Mouse (Mus musculus) heart, embryonic 16.5 days (tissue): ENCODE measurements at regions not wholly inside any gene's neighbourhood (a gene's known extent, or its start where the extent isn't known, plus 50 kb on each side); places are given as distances from the start of the nearest gene placed in this dataset.

Experiments
- ATAC-seq: fragments of 200-750 bp; cut with Nextera tagmentation; replicated peaks from 2 replicates; pipeline ENCODE4 v1.8.0; 2017; ENCODE audit warnings: moderate number of reproducible peaks; ENCODE audit not compliant: insufficient read depth, low FRiP score; ENCODE audit errors: extremely low read depth
- H3K27ac ChIP-seq: fragments of 300-500 bp; sonication (generic); 2 replicates; pipeline ENCODE4 v1.5.1; 2014; ENCODE audit warnings: mild to moderate bottlenecking, low read length, control low read depth, moderate library complexity
- H3K27me3 ChIP-seq: fragments of 300-500 bp; sonication (generic); 2 replicates; pipeline ENCODE4 v1.6.1; 2014; ENCODE audit warnings: low read length, mixed read lengths; ENCODE audit not compliant: control insufficient read depth, insufficient read depth
- H3K36me3 ChIP-seq: fragments of 300-500 bp; sonication (generic); 2 replicates; pipeline ENCODE4 v1.6.1; 2014; ENCODE audit not compliant: control insufficient read depth, insufficient read depth
- H3K4me1 ChIP-seq: fragments of 300-500 bp; sonication (generic); 2 replicates; pipeline ENCODE4 v1.6.1; 2014; ENCODE audit warnings: low read length, mixed read lengths; ENCODE audit not compliant: control insufficient read depth, insufficient read depth
- H3K4me2 ChIP-seq: fragments of 300-500 bp; sonication (generic); 2 replicates; pipeline ENCODE4 v1.6.1; 2014; ENCODE audit warnings: low read depth, mild to moderate bottlenecking, control low read depth, low read length
- H3K4me3 ChIP-seq: fragments of 300-500 bp; sonication (generic); 2 replicates; pipeline ENCODE4 v1.5.1; 2014; ENCODE audit warnings: mild to moderate bottlenecking, control low read depth, low read length
- H3K9ac ChIP-seq: fragments of 300-500 bp; sonication (generic); 2 replicates; pipeline ENCODE4 v1.6.1; 2014; ENCODE audit warnings: low read length, control low read depth
- H3K9me3 ChIP-seq: fragments of 300-500 bp; sonication (generic); replicated peaks from 2 replicates; pipeline ENCODE4 v1.6.1; 2016; ENCODE audit warnings: low read length; ENCODE audit not compliant: control insufficient read depth
- WGBS: fragments of 180-500 bp; shearing (Covaris S2); extraction: QIAGEN DNeasy Blood & Tissue Kit; methylation state at CpG from one replicate; pipeline ENCODE4 v1.1.7; 2014; 5-methylcytosine and 5-hydroxymethylcytosine counted together

- H3K27me3 ChIP-seq, result no peaks in the 10 kb centered on the region
- H3K4me3 ChIP-seq, result no peak overlapping the region
- no peaks in the 10 kb centered on the region for H3K36me3 ChIP-seq
- WGBS, result 68% methylated on average over 14 of the region's 14 CpGs
- H3K4me2 ChIP-seq, result no peak overlapping the region
- no peaks in the 10 kb centered on the region for H3K9me3 ChIP-seq
- H3K4me1 ChIP-seq, result no peaks in the 10 kb centered on the region
- no peak for ATAC-seq
- no peak overlapping the region for H3K27ac ChIP-seq
- H3K9ac ChIP-seq, result no peak overlapping the region
Observed at GRCm38 (mm10) chr11:63299712-63300581, 171.2 kb downstream of the Pmp22 start.

- no peak overlapping the region for H3K27ac ChIP-seq
- no peaks in the 10 kb centered on the region for H3K36me3 ChIP-seq
- no peak overlapping the region for H3K4me3 ChIP-seq
- H3K9me3 ChIP-seq, result no peaks in the 10 kb centered on the region
- no peak overlapping the region for H3K4me2 ChIP-seq
- no peak overlapping the region for H3K9ac ChIP-seq
- 64% methylated on average over 4 of the region's 4 CpGs for WGBS
- H3K4me1 ChIP-seq, result peaks cover 6% of the 10 kb centered on the region
- ATAC-seq, result no peak
- no peaks in the 10 kb centered on the region for H3K27me3 ChIP-seq
Observed at GRCm38 (mm10) chr11:63325166-63325565, 196.4 kb downstream of the Pmp22 start.

GRCm38 (mm10) chr11:63326864-63327263 lies 198.1 kb downstream of the Pmp22 start:
- H3K4me2 ChIP-seq, result no peak overlapping the region
- no peaks in the 10 kb centered on the region for H3K9me3 ChIP-seq
- no peak overlapping the region for H3K4me3 ChIP-seq
- 81% methylated on average over 5 of the region's 5 CpGs for WGBS
- no peak overlapping the region for H3K27ac ChIP-seq
- ATAC-seq, result no peak
- no peak overlapping the region for H3K9ac ChIP-seq
- H3K27me3 ChIP-seq, result no peaks in the 10 kb centered on the region
- no peaks in the 10 kb centered on the region for H3K36me3 ChIP-seq
- H3K4me1 ChIP-seq, result peaks cover 6% of the 10 kb centered on the region

GRCm38 (mm10) chr11:63337503-63337902 lies 208.7 kb downstream of the Pmp22 start:
- 75% methylated on average over 9 of the region's 9 CpGs for WGBS
- Histone ChIP-seq H3K9me3 (0 out of 2 replicates have a peak, but pooled peaks cover 3% of the 10 kb centered on the region), H3K9ac (no peak overlapping the region), H3K36me3 (no peaks in the 10 kb centered on the region), H3K4me1 (no peaks in the 10 kb centered on the region), H3K4me2 (no peak overlapping the region), H3K4me3 (no peak overlapping the region), H3K27ac (no peak overlapping the region), H3K27me3 (no peaks in the 10 kb centered on the region)
- no peak for ATAC-seq

GRCm38 (mm10) chr11:63338277-63338676 lies 209.5 kb downstream of the Pmp22 start:
- Histone ChIP-seq H3K27me3 (no peaks in the 10 kb centered on the region), H3K4me1 (no peaks in the 10 kb centered on the region), H3K9ac (no peak overlapping the region), H3K4me2 (no peak overlapping the region), H3K4me3 (no peak overlapping the region), H3K9me3 (0 out of 2 replicates have a peak, but pooled peaks cover 3% of the 10 kb centered on the region), H3K27ac (no peak overlapping the region), H3K36me3 (no peaks in the 10 kb centered on the region)
- 92% methylated on average over 1 of the region's 1 CpGs for WGBS
- no peak for ATAC-seq

- H3K27ac ChIP-seq, result no peak overlapping the region
- H3K4me3 ChIP-seq, result no peak overlapping the region
- H3K36me3 ChIP-seq, result no peaks in the 10 kb centered on the region
- no peaks in the 10 kb centered on the region for H3K27me3 ChIP-seq
- no peak overlapping the region for H3K4me2 ChIP-seq
- H3K4me1 ChIP-seq, result peaks cover 5% of the 10 kb centered on the region
- 80% methylated on average over 4 of the region's 4 CpGs for WGBS
- no peak for ATAC-seq
- H3K9ac ChIP-seq, result no peak overlapping the region
- H3K9me3 ChIP-seq, result no peaks in the 10 kb centered on the region
Observed at GRCm38 (mm10) chr11:63345653-63346052, 216.9 kb downstream of the Pmp22 start.

GRCm38 (mm10) chr11:63350123-63350696 lies 221.4 kb downstream of the Pmp22 start:
- ATAC-seq, result no peak
- WGBS, result 23% methylated on average over 7 of the region's 7 CpGs

GRCm38 (mm10) chr11:63351999-63352398 lies 223.2 kb downstream of the Pmp22 start:
- H3K36me3 ChIP-seq, result no peaks in the 10 kb centered on the region
- H3K4me2 ChIP-seq, result no peak overlapping the region
- ATAC-seq, result peak; percentile 53
- H3K27me3 ChIP-seq, result no peaks in the 10 kb centered on the region
- peak overlapping the region; percentile 51; the same call in 1 of the 2 replicates for H3K27ac ChIP-seq
- no peak overlapping the region for H3K4me3 ChIP-seq
- H3K9me3 ChIP-seq, result no peaks in the 10 kb centered on the region
- 83% methylated on average over 8 of the region's 8 CpGs for WGBS
- H3K9ac ChIP-seq, result no peak overlapping the region
- H3K4me1 ChIP-seq, result peaks cover 6% of the 10 kb centered on the region

More at GRCm38 (mm10) chr11:63350123-63350696, 221.4 kb downstream of the Pmp22 start:
- no peaks in the 10 kb centered on the region for H3K9me3 ChIP-seq
- H3K36me3 ChIP-seq, result no peaks in the 10 kb centered on the region
- no peak overlapping the region for H3K4me3 ChIP-seq
- H3K9ac ChIP-seq, result no peak overlapping the region
- H3K27ac ChIP-seq, result peak overlapping the region; percentile 30
- H3K4me2 ChIP-seq, result no peak overlapping the region
- H3K27me3 ChIP-seq, result no peaks in the 10 kb centered on the region
- H3K4me1 ChIP-seq, result peaks cover 6% of the 10 kb centered on the region

- Histone ChIP-seq H3K27me3 (no peaks in the 10 kb centered on the region), H3K4me3 (no peak overlapping the region), H3K9me3 (no peaks in the 10 kb centered on the region), H3K36me3 (no peaks in the 10 kb centered on the region), H3K9ac (no peak overlapping the region), H3K27ac (no peak overlapping the region; the same call in 1 of the 2 replicates), H3K4me1 (peaks cover 6% of the 10 kb centered on the region), H3K4me2 (no peak overlapping the region)
- no peak for ATAC-seq
- 54% methylated on average over 3 of the region's 3 CpGs for WGBS
Observed at GRCm38 (mm10) chr11:63352990-63353389, 224.2 kb downstream of the Pmp22 start.
